Mouse (Mus musculus): Measurements from ENCODE around the gene Hes2.

The Hes2 gene

GRCm38 (mm10) chr4:152189691-152190090, 31.0 kb downstream of the Hes2 start:
- Histone ChIP-seq H3K4me1 (replicated peaks; ENCODE audit: low read depth, low read length) (peaks cover 95% of the 10 kb centered on the region), H3K36me3 (ENCODE audit: insufficient read depth, low read length) (no peaks in the 10 kb centered on the region), H3K9me3 (ENCODE audit: low read length) (no peaks in the 10 kb centered on the region), H3K27me3 (ENCODE audit: insufficient read depth, low read length) (no peaks in the 10 kb centered on the region), H3K4me3 (replicated peaks; ENCODE audit: low read length) (0 out of 2 replicates have a peak overlapping the region, but pooled peaks have one; percentile 0)
- TF ChIP-seq NANOG (IDR thresholded peaks at IDR 0.05; ENCODE audit: borderline replicate concordance, low read length) (no peak), POU5F1 (IDR thresholded peaks at IDR 0.05; ENCODE audit: borderline replicate concordance, low read length) (no peak), CTCF (conservative IDR thresholded peaks at IDR 0.05; ENCODE audit: low read length) (no peak)

GRCm38 (mm10) chr4:152190096-152190653, 31.5 kb downstream of the Hes2 start:
- H3K27me3 ChIP-seq (ENCODE audit: insufficient read depth, low read length) = no peaks in the 10 kb centered on the region
- H3K4me3 ChIP-seq (replicated peaks; ENCODE audit: low read length) = peak overlapping the region; percentile 0; the same call in 1 of the 2 replicates
- H3K9me3 ChIP-seq (ENCODE audit: low read length) = no peaks in the 10 kb centered on the region
- H3K4me1 ChIP-seq (replicated peaks; ENCODE audit: low read depth, low read length) = peaks cover 95% of the 10 kb centered on the region
- TF ChIP-seq NANOG (IDR thresholded peaks at IDR 0.05; ENCODE audit: borderline replicate concordance, low read length) = no peak
- no peak for TF ChIP-seq CTCF (conservative IDR thresholded peaks at IDR 0.05; ENCODE audit: low read length)
- no peaks in the 10 kb centered on the region for H3K36me3 ChIP-seq (ENCODE audit: insufficient read depth, low read length)

DNA sequence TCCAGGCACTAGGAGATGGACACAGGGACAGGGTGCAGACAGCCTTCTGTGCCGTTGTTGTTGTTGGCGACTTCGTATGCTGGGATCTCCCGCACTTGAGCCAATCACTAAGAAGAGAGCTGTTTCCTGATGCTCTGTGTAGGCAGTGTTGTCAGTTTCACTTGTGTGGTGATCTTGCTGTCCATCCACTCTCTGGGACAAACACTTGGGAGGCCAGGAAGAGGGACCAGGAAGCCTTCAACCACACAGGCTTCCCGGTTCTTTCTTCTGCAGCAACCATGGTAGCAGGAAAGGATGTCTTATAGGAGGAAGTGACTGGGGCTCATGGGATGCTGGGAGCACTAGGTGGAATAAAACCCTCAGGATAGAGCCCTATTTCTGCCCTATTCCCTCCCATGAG, 32.0 kb downstream of the Hes2 start:
- H3K9me3 ChIP-seq (ENCODE audit: low read length) = no peaks in the 10 kb centered on the region
- TF ChIP-seq NANOG (IDR thresholded peaks at IDR 0.05; ENCODE audit: borderline replicate concordance, low read length) = no peak
- TF ChIP-seq POU5F1 (IDR thresholded peaks at IDR 0.05; ENCODE audit: borderline replicate concordance, low read length) = no peak
- no peak for TF ChIP-seq CTCF (conservative IDR thresholded peaks at IDR 0.05; ENCODE audit: low read length)
- H3K4me1 ChIP-seq (replicated peaks; ENCODE audit: low read depth, low read length) = peaks cover 96% of the 10 kb centered on the region
- peak overlapping the region; percentile 0; the same call in 1 of the 2 replicates for H3K4me3 ChIP-seq (replicated peaks; ENCODE audit: low read length)
- no peaks in the 10 kb centered on the region for H3K27me3 ChIP-seq (ENCODE audit: insufficient read depth, low read length)
- no peaks in the 10 kb centered on the region for H3K36me3 ChIP-seq (ENCODE audit: insufficient read depth, low read length)

GRCm38 (mm10) chr4:152192569-152192968, 33.9 kb downstream of the Hes2 start:
- Histone ChIP-seq H3K4me3 (replicated peaks; ENCODE audit: low read length) (no peak overlapping the region), H3K36me3 (ENCODE audit: insufficient read depth, low read length) (no peaks in the 10 kb centered on the region), H3K9me3 (ENCODE audit: low read length) (no peaks in the 10 kb centered on the region), H3K27me3 (ENCODE audit: insufficient read depth, low read length) (no peaks in the 10 kb centered on the region), H3K4me1 (replicated peaks; ENCODE audit: low read depth, low read length) (peaks cover 95% of the 10 kb centered on the region)
- TF ChIP-seq CTCF (conservative IDR thresholded peaks at IDR 0.05; ENCODE audit: low read length) = no peak
- TF ChIP-seq POU5F1 (IDR thresholded peaks at IDR 0.05; ENCODE audit: borderline replicate concordance, low read length) = no peak
- no peak for TF ChIP-seq NANOG (IDR thresholded peaks at IDR 0.05; ENCODE audit: borderline replicate concordance, low read length)

DNA sequence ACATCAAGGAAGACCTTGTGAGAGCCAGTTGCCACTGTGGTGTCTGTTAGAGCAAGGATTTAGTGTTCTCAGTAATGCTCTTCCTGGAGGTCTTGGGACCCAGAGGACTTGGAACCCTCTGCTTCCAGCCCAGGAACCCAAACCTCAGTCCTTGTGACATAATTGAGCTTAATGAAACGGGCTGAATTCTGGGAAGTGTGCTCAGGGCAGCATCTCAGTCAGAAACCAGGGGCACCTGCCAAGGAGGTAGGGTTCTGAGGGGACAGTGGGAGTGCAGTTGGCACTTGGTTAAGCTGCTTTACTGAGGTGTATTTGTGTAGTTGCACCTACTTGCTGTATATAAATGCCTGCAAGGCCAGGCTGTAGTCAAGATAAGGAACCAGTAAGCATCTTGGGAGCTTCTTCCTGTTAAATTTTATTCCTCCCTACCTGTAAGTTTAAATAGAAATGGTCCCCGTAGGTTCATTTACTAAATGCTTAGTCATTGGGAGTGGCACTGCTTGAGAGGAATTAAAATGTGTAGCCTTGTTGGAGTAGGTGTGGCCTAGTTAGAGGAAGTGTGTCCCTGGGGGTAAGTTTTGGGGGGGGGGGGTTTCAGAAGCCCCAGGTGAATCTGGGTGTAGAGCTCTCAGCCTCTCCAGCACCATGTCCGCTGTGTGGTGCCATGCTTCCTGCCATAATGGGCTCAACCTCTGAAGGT, 36.0 kb downstream of the Hes2 start:
- peaks cover 3% of the 10 kb centered on the region; the same call in 1 of the 2 replicates for H3K36me3 ChIP-seq (ENCODE audit: insufficient read depth, low read length)
- H3K27me3 ChIP-seq (ENCODE audit: insufficient read depth, low read length) = no peaks in the 10 kb centered on the region
- no peak overlapping the region for H3K4me3 ChIP-seq (replicated peaks; ENCODE audit: low read length)
- H3K4me1 ChIP-seq (replicated peaks; ENCODE audit: low read depth, low read length) = peaks cover 80% of the 10 kb centered on the region
- TF ChIP-seq CTCF (conservative IDR thresholded peaks at IDR 0.05; ENCODE audit: low read length) = no peak
- no peak for TF ChIP-seq NANOG (IDR thresholded peaks at IDR 0.05; ENCODE audit: borderline replicate concordance, low read length)
- TF ChIP-seq POU5F1 (IDR thresholded peaks at IDR 0.05; ENCODE audit: borderline replicate concordance, low read length) = no peak
- H3K9me3 ChIP-seq (ENCODE audit: low read length) = no peaks in the 10 kb centered on the region

DNA sequence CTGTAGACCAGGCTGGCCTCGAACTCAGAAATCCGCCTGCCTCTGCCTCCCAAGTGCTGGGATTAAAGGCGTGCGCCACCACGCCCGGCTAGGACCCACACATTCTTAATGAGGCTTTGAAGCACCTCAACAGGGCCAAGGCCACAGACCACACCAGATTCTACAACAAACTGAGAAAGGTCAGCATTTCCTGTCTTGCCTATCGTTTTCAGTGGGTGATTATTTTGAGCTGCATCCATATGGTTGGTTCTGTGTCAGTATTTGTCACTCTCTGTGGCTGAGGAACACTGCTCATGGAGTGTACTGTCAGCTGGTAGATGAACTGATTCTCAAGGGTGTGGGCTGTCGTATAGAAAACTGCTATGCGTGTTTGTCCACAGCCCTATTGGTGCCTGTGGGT, 37.6 kb downstream of the Hes2 start:
- TF ChIP-seq CTCF (conservative IDR thresholded peaks at IDR 0.05; ENCODE audit: low read length) (no peak), POU5F1 (IDR thresholded peaks at IDR 0.05; ENCODE audit: borderline replicate concordance, low read length) (no peak), NANOG (IDR thresholded peaks at IDR 0.05; ENCODE audit: borderline replicate concordance, low read length) (no peak)

GRCm38 (mm10) chr4:152197545-152197944, 38.9 kb downstream of the Hes2 start:
- H3K4me1 ChIP-seq (replicated peaks; ENCODE audit: low read depth, low read length) = peaks cover 80% of the 10 kb centered on the region
- H3K27me3 ChIP-seq (ENCODE audit: insufficient read depth, low read length) = no peaks in the 10 kb centered on the region
- H3K9me3 ChIP-seq (ENCODE audit: low read length) = no peaks in the 10 kb centered on the region
- no peak overlapping the region for H3K4me3 ChIP-seq (replicated peaks; ENCODE audit: low read length)
- peaks cover 7% of the 10 kb centered on the region; the same call in 1 of the 2 replicates for H3K36me3 ChIP-seq (ENCODE audit: insufficient read depth, low read length)
- TF ChIP-seq NANOG (IDR thresholded peaks at IDR 0.05; ENCODE audit: borderline replicate concordance, low read length) (no peak), POU5F1 (IDR thresholded peaks at IDR 0.05; ENCODE audit: borderline replicate concordance, low read length) (no peak), CTCF (conservative IDR thresholded peaks at IDR 0.05; ENCODE audit: low read length) (no peak)

More for the DNA sequence above, 37.6 kb downstream of the Hes2 start:
- peaks cover 80% of the 10 kb centered on the region for H3K4me1 ChIP-seq (replicated peaks; ENCODE audit: low read depth, low read length)
- H3K36me3 ChIP-seq (ENCODE audit: insufficient read depth, low read length) = peaks cover 7% of the 10 kb centered on the region; the same call in 1 of the 2 replicates
- no peaks in the 10 kb centered on the region for H3K9me3 ChIP-seq (ENCODE audit: low read length)
- H3K27me3 ChIP-seq (ENCODE audit: insufficient read depth, low read length) = no peaks in the 10 kb centered on the region
- no peak overlapping the region for H3K4me3 ChIP-seq (replicated peaks; ENCODE audit: low read length)

DNA sequence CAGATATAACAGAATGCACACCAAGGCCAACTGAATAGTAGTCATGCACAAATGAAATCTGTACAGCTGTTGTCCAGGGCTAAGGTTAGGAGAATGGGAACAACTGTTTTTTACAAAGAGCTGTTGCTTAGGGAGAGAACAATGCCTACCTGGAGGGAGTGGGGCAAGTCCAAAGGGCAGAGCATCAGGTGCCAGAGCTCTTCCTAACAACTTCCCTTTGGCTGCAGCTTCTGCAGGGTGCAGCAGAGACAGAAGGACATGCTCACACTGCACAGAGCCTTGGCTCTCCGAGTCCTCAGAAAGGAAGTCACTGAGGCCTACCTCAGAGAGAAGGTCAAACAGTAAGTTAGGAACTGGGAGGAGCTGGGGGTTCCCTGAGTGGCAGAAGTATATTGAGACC, 41.0 kb downstream of the Hes2 start:
- no peaks in the 10 kb centered on the region for H3K27me3 ChIP-seq (ENCODE audit: insufficient read depth, low read length)
- H3K9me3 ChIP-seq (ENCODE audit: low read length) = no peaks in the 10 kb centered on the region
- H3K4me1 ChIP-seq (replicated peaks; ENCODE audit: low read depth, low read length) = peaks cover 78% of the 10 kb centered on the region
- no peak overlapping the region for H3K4me3 ChIP-seq (replicated peaks; ENCODE audit: low read length)
- peaks cover 7% of the 10 kb centered on the region; the same call in 1 of the 2 replicates for H3K36me3 ChIP-seq (ENCODE audit: insufficient read depth, low read length)
- TF ChIP-seq NANOG (IDR thresholded peaks at IDR 0.05; ENCODE audit: borderline replicate concordance, low read length) (no peak), POU5F1 (IDR thresholded peaks at IDR 0.05; ENCODE audit: borderline replicate concordance, low read length) (no peak), CTCF (conservative IDR thresholded peaks at IDR 0.05; ENCODE audit: low read length) (no peak)
